Mouse (Mus musculus): ENCODE data around the gene Olfr564.

Gene Olfr564

GRCm38 (mm10) chr7:102803180-102803579, at the start of gene Olfr564:
Olfr564 (plus strand) TSS chr7:102803480.
- DNase-seq, result no peak

- no peak for DNase-seq
Observed at GRCm38 (mm10) chr7:102759266-102759665, 44.0 kb upstream of the Olfr564 start, which contains the start of the genes Olfr560 and Olfr78. Olfr560 (minus strand) TSS chr7:102759366. Olfr78 (minus strand) TSS chr7:102759471.

GRCm38 (mm10) chr7:102770921-102771320, 32.4 kb upstream of the Olfr564 start, which contains the start of gene Olfr561:
Olfr561 (plus strand) TSS chr7:102771221.
- no peak for DNase-seq

Measured in kidney, postnatal 14 days (tissue).